Mouse (Mus musculus) cerebellum, postnatal 25 days (tissue): ENCODE measurements around the gene Stoml3.
A peak's percentile ranks its signal among the peaks of the same experiment; 100 is the strongest.

ENCODE experiments used
- DNase-seq, 2 experiments: peaks; one replicate each; pipeline ENCODE4 v3.0.0; 2021; ENCODE audit warnings: mixed read lengths in 2 of 2

Gene Stoml3

GRCm38 (mm10) chr3:53488353-53488752 is at the start of gene Stoml3:
Gene Stoml3 (plus strand): TSS chr3:53488653.
- no peak for DNase-seq

- peak in 1 of 2 experiments; percentile 0 for DNase-seq
These were observed 42.9 kb upstream of the Stoml3 start for GRCm38 (mm10) chr3:53445540-53445939.

GRCm38 (mm10) chr3:53446801-53447200 is 41.7 kb upstream of the Stoml3 start:
- DNase-seq = peak in 1 of 2 experiments; percentile 4

GRCm38 (mm10) chr3:53448208-53448607 is 40.2 kb upstream of the Stoml3 start:
- peak; percentile 33 to 66 for DNase-seq

GRCm38 (mm10) chr3:53450666-53451065 is 37.8 kb upstream of the Stoml3 start:
- DNase-seq = peak; percentile 80 to 85

GRCm38 (mm10) chr3:53452351-53452750 is 36.1 kb upstream of the Stoml3 start:
- peak in 1 of 2 experiments; percentile 3 for DNase-seq

GRCm38 (mm10) chr3:53453346-53453745 is 35.1 kb upstream of the Stoml3 start:
- DNase-seq = peak in 1 of 2 experiments; percentile 2

GRCm38 (mm10) chr3:53454005-53454404 is 34.4 kb upstream of the Stoml3 start:
- DNase-seq = no peak

GRCm38 (mm10) chr3:53454561-53454960 is 33.9 kb upstream of the Stoml3 start:
- DNase-seq = no peak

GRCm38 (mm10) chr3:53454984-53455383 is 33.5 kb upstream of the Stoml3 start:
- no peak for DNase-seq

GRCm38 (mm10) chr3:53457750-53458149 is 30.7 kb upstream of the Stoml3 start:
- DNase-seq = no peak

- DNase-seq = no peak
These were observed 28.3 kb upstream of the Stoml3 start for GRCm38 (mm10) chr3:53460106-53460505.

- DNase-seq = no peak
These were observed 25.8 kb upstream of the Stoml3 start for GRCm38 (mm10) chr3:53462701-53463045.

GRCm38 (mm10) chr3:53463046-53463764 is 25.2 kb upstream of the Stoml3 start, which contains the start of the genes Nhlrc3 and Proser1:
Gene Nhlrc3 (minus strand): TSS chr3:53463332.
Gene Proser1 (plus strand): TSS chr3:53463666.
- DNase-seq = peak; percentile 98

GRCm38 (mm10) chr3:53463765-53464114 is 24.7 kb upstream of the Stoml3 start:
- no peak for DNase-seq

- no peak for DNase-seq
These were observed 24.2 kb upstream of the Stoml3 start for GRCm38 (mm10) chr3:53464146-53464698.

- no peak for DNase-seq
These were observed 23.1 kb upstream of the Stoml3 start for GRCm38 (mm10) chr3:53465330-53465729.

GRCm38 (mm10) chr3:53466481-53466880 is 22.0 kb upstream of the Stoml3 start:
- DNase-seq = no peak

GRCm38 (mm10) chr3:53467356-53467755 is 21.1 kb upstream of the Stoml3 start:
- DNase-seq = no peak

GRCm38 (mm10) chr3:53469650-53470049 is 18.8 kb upstream of the Stoml3 start:
- no peak for DNase-seq

GRCm38 (mm10) chr3:53472061-53472460 is 16.4 kb upstream of the Stoml3 start:
- DNase-seq = no peak

- no peak for DNase-seq
These were observed 14.3 kb upstream of the Stoml3 start for GRCm38 (mm10) chr3:53474179-53474578.

GRCm38 (mm10) chr3:53475889-53476288 is 12.6 kb upstream of the Stoml3 start:
- peak; percentile 58 to 78 for DNase-seq

GRCm38 (mm10) chr3:53477468-53477867 is 11.0 kb upstream of the Stoml3 start:
- peak; percentile 57 to 70 for DNase-seq
